Mouse (Mus musculus): Measurements from ENCODE around the gene Hoxb3.
A peak's percentile ranks its signal among the peaks of the same experiment; 100 is the strongest.

Gene Hoxb3

DNA sequence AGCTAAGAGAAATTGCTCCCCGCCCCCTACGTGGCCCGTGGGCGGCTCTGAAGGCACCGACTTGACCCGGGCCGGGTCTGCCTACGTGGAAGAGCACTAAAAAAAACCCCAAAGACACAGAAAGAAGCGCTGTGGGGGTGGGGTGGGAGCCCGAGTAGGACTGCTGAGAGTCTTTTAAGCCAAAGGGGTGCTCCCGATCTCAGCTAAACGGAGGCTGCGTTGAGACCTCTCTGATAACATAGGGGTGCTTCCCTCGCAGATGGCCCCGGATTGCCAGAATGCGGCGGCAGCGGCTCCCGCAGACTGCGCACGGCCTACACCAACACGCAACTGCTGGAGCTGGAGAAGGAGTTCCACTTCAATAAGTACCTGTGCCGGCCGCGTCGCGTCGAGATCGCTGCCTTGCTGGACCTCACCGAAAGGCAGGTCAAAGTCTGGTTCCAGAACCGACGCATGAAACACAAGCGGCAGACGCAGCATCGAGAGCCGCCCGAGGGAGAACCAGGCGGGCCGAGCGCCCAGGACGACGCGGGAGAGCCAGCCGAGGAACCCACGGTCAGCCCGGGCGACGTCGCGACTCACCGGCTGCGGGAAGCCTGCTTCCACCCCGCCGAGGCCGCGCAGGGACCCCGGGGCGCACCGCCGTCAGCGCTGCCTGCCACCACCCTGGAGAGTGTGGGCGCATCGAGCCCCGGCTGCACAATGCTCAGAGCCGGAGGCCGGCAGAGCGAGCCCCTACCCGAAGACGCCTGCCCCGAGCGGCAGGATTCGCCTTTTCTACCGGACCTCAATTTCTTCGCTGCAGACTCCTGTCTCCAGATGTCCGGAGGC, 29.8 kb downstream of the Hoxb3 start:
- peak; percentile 14 for DNase-seq (ENCODE audit: low read depth, low spot score)
- no peaks in the 10 kb centered on the region for H3K36me3 ChIP-seq (ENCODE audit: control insufficient read depth, insufficient read depth, low read length, poor library complexity, severe bottlenecking)

GRCm38 (mm10) chr11:96353522-96353841, 30.4 kb downstream of the Hoxb3 start:
- Histone ChIP-seq H3K27me3 (ENCODE audit: control insufficient read depth, insufficient read depth, low read length, poor library complexity, severe bottlenecking) (no peaks in the 10 kb centered on the region), H3K36me3 (ENCODE audit: control insufficient read depth, insufficient read depth, low read length, poor library complexity, severe bottlenecking) (no peaks in the 10 kb centered on the region)
- no peak for DNase-seq (ENCODE audit: low read depth, low spot score)

More for the DNA sequence above, 29.8 kb downstream of the Hoxb3 start:
- H3K27me3 ChIP-seq (ENCODE audit: control insufficient read depth, insufficient read depth, low read length, poor library complexity, severe bottlenecking): no peaks in the 10 kb centered on the region

DNA sequence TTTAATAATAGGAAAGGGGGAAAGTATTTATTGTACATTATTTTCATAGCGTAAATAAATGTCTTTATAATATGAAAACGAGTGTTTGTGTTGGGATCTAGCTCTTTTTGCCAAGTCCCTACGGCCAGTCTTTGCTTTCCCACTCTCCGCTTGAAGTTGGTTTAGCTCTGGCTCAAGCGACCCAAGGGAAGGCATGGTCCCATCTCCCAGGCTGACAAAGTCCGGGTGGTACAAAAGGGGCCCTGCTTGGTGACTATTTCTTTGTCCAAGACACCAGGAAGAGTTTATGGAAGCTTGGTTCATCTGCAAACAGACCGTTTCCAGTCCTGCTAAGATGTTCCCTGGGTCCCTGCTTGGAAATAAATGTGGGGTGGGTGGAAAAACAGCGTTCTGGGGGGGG, 30.8 kb downstream of the Hoxb3 start:
- Histone ChIP-seq H3K27me3 (ENCODE audit: control insufficient read depth, insufficient read depth, low read length, poor library complexity, severe bottlenecking) (no peaks in the 10 kb centered on the region), H3K36me3 (ENCODE audit: control insufficient read depth, insufficient read depth, low read length, poor library complexity, severe bottlenecking) (no peaks in the 10 kb centered on the region)
- DNase-seq (ENCODE audit: low read depth, low spot score): no peak

- DNase-seq (ENCODE audit: low read depth, low spot score): no peak
- no peaks in the 10 kb centered on the region for H3K36me3 ChIP-seq (ENCODE audit: control insufficient read depth, insufficient read depth, low read length, poor library complexity, severe bottlenecking)
- no peaks in the 10 kb centered on the region for H3K27me3 ChIP-seq (ENCODE audit: control insufficient read depth, insufficient read depth, low read length, poor library complexity, severe bottlenecking)
These were observed 31.2 kb downstream of the Hoxb3 start for GRCm38 (mm10) chr11:96354376-96354775.

DNA sequence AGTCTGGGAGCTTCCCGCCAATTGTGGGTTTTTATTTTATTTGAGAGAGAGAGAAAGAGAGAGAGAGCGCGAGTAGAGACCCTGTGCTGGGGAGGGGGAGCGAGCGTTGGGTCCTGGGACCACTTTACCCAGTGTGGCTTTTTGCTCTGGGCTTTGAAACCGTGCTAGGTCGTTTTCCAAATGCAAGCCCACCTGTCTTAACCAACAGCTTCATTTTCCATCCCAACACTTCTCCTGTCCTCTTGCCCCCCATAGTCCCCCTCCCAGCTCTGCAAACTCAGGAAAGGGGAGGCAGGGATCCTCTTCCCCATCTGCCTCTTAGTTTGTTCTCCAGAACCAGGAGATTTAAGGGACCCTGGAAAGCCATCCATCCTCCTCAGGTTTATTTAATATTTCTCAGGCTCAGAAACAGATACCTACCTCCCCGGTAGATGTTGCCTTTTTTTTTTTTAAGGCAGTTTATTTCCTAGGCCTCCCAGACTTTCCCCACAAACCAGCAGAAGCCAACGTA, 31.7 kb downstream of the Hoxb3 start:
- no peaks in the 10 kb centered on the region for H3K27me3 ChIP-seq (ENCODE audit: control insufficient read depth, insufficient read depth, low read length, poor library complexity, severe bottlenecking)
- no peaks in the 10 kb centered on the region for H3K36me3 ChIP-seq (ENCODE audit: control insufficient read depth, insufficient read depth, low read length, poor library complexity, severe bottlenecking)
- no peak for DNase-seq (ENCODE audit: low read depth, low spot score)

GRCm38 (mm10) chr11:96363807-96364206, 40.7 kb downstream of the Hoxb3 start:
- DNase-seq (ENCODE audit: low read depth, low spot score): no peak
- H3K36me3 ChIP-seq (ENCODE audit: control insufficient read depth, insufficient read depth, low read length, poor library complexity, severe bottlenecking): no peaks in the 10 kb centered on the region
- H3K27me3 ChIP-seq (ENCODE audit: control insufficient read depth, insufficient read depth, low read length, poor library complexity, severe bottlenecking): peaks cover 2% of the 10 kb centered on the region; the same call in 1 of the 2 replicates

DNA sequence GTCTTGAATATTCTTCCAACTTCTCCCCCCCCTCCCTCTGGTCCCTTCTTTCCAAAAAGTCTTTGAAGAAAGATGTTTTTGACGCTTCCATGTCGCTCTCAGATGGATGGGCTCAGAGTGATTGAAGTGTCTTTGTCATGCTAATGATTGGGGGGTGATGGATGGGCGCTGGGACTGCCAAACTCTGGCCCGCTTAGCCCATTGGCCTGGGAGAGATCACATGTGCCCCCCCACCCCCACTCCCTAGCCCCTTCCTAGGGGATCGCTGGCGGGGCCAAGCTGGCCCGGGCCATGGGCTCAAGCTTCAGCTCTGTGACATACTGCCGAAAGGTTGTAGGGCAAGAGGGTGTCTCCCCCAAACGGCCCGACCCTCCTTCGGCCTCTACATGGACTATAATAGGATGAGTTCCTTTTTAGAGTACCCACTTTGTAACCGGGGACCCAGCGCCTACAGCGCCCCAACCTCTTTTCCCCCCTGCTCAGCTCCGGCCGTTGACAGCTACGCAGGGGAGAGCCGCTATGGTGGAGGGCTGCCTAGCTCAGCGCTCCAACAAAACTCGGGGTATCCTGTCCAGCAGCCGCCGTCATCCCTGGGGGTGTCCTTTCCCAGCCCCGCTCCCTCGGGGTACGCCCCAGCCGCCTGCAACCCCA, 42.4 kb downstream of the Hoxb3 start, which contains the start of gene Hoxb1:
TSS of gene Hoxb1 (plus strand) at position 312 of the 651 bp plus-strand sequence.
- no peaks in the 10 kb centered on the region for H3K36me3 ChIP-seq (ENCODE audit: control insufficient read depth, insufficient read depth, low read length, poor library complexity, severe bottlenecking)
- DNase-seq (ENCODE audit: low read depth, low spot score): no peak
- H3K27me3 ChIP-seq (ENCODE audit: control insufficient read depth, insufficient read depth, low read length, poor library complexity, severe bottlenecking): peaks cover 2% of the 10 kb centered on the region; the same call in 1 of the 2 replicates

DNA sequence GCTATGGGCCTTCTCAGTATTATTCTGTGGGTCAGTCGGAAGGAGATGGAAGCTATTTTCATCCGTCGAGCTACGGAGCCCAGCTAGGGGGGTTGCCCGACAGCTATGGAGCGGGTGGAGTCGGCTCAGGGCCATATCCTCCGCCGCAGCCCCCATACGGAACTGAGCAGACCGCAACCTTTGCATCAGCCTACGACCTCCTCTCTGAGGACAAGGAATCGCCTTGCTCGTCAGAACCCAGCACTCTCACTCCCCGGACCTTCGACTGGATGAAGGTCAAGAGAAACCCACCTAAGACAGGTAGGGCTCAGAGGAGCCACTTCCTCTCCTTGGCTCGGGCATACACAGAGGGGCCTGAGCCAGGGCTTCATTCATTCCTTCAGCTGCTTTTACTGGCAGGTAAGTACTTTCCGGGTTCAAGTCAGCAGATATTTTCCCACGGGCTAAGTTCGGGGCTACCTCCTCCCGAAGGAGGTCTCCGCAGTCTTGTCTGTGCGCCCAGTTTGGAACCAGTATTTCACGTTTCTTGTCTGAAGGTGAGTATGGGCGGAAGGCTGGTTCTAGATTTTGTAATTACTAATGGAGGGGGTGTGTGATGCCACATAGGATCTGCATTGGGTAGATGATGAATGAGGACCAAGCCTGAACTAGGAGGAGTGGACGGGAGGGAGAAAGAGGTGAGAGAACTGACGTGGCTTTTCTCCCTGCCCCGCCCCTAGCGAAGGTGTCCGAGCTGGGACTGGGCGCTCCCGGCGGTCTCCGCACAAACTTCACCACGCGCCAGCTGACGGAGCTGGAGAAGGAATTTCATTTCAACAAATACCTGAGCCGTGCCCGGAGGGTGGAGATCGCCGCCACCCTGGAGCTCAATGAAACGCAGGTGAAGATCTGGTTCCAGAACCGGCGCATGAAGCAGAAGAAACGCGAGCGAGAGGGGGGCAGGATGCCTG, 43.2 kb downstream of the Hoxb3 start:
- H3K27me3 ChIP-seq (ENCODE audit: control insufficient read depth, insufficient read depth, low read length, poor library complexity, severe bottlenecking): peaks cover 2% of the 10 kb centered on the region; the same call in 1 of the 2 replicates
- peak; percentile 4 for DNase-seq (ENCODE audit: low read depth, low spot score)
- H3K36me3 ChIP-seq (ENCODE audit: control insufficient read depth, insufficient read depth, low read length, poor library complexity, severe bottlenecking): no peaks in the 10 kb centered on the region

GRCm38 (mm10) chr11:96367141-96367540, 44.0 kb downstream of the Hoxb3 start:
- Histone ChIP-seq H3K27me3 (ENCODE audit: control insufficient read depth, insufficient read depth, low read length, poor library complexity, severe bottlenecking) (peaks cover 2% of the 10 kb centered on the region; the same call in 1 of the 2 replicates), H3K36me3 (ENCODE audit: control insufficient read depth, insufficient read depth, low read length, poor library complexity, severe bottlenecking) (no peaks in the 10 kb centered on the region)
- no peak for DNase-seq (ENCODE audit: low read depth, low spot score)

- no peaks in the 10 kb centered on the region for H3K36me3 ChIP-seq (ENCODE audit: control insufficient read depth, insufficient read depth, low read length, poor library complexity, severe bottlenecking)
- peaks cover 2% of the 10 kb centered on the region; the same call in 1 of the 2 replicates for H3K27me3 ChIP-seq (ENCODE audit: control insufficient read depth, insufficient read depth, low read length, poor library complexity, severe bottlenecking)
- no peak for DNase-seq (ENCODE audit: low read depth, low spot score)
These were observed 45.6 kb downstream of the Hoxb3 start for GRCm38 (mm10) chr11:96368686-96369085.

- H3K27me3 ChIP-seq (ENCODE audit: control insufficient read depth, insufficient read depth, low read length, poor library complexity, severe bottlenecking): peaks cover 2% of the 10 kb centered on the region; the same call in 1 of the 2 replicates
- H3K36me3 ChIP-seq (ENCODE audit: control insufficient read depth, insufficient read depth, low read length, poor library complexity, severe bottlenecking): no peaks in the 10 kb centered on the region
- DNase-seq (ENCODE audit: low read depth, low spot score): no peak
These were observed 46.0 kb downstream of the Hoxb3 start for GRCm38 (mm10) chr11:96369140-96369539.

- Histone ChIP-seq H3K27me3 (ENCODE audit: control insufficient read depth, insufficient read depth, low read length, poor library complexity, severe bottlenecking) (no peaks in the 10 kb centered on the region), H3K36me3 (ENCODE audit: control insufficient read depth, insufficient read depth, low read length, poor library complexity, severe bottlenecking) (no peaks in the 10 kb centered on the region)
- DNase-seq (ENCODE audit: low read depth, low spot score): no peak
These were observed 48.6 kb downstream of the Hoxb3 start for GRCm38 (mm10) chr11:96371726-96372125.

DNA sequence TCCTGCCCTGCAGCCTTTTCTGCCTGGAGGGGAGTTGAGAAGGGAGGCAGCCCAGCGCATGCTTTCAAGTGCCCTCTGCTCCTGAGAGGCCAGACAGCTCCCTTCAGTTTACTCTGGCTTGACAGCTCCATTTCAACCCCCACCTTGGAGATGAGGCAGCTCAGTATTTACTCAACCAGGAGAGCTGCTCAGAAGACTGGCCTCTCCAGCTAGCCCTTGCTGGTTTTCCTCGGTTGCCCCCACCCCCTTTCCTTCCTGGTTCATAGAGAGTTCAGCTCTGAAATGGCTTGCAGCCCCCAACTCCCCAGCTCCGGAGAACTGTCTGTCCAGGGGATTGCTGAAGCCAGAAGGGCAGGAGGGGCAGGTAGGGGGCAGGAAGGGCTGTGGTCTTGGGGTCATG, 49.4 kb downstream of the Hoxb3 start:
- Histone ChIP-seq H3K27me3 (ENCODE audit: control insufficient read depth, insufficient read depth, low read length, poor library complexity, severe bottlenecking) (no peaks in the 10 kb centered on the region), H3K36me3 (ENCODE audit: control insufficient read depth, insufficient read depth, low read length, poor library complexity, severe bottlenecking) (no peaks in the 10 kb centered on the region)
- no peak for DNase-seq (ENCODE audit: low read depth, low spot score)

DNA sequence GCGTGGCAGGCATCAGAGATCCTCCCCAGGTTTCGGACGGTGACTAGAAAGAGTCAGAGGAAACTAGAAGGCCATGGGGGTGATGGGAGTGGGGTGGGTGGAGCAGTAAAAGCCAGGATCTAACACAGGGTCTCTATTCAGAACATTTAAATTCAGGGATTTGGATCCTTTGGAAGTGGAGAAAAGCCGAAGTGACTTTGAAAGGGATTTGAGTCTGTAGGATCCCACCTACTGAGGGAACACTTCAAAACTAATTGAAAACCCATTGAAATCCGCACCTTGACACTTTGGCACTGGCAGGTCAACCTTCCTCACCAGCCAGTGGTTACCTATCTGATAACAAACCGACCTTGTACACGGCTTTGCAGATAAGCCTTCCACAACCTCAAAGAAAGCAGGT, 51.7 kb downstream of the Hoxb3 start:
- DNase-seq (ENCODE audit: low read depth, low spot score): no peak

More for the DNA sequence above, 51.7 kb downstream of the Hoxb3 start:
- Histone ChIP-seq H3K36me3 (ENCODE audit: control insufficient read depth, insufficient read depth, low read length, poor library complexity, severe bottlenecking) (no peaks in the 10 kb centered on the region), H3K27me3 (ENCODE audit: control insufficient read depth, insufficient read depth, low read length, poor library complexity, severe bottlenecking) (no peaks in the 10 kb centered on the region)
